Mouse (Mus musculus): ENCODE measurements around the gene Sesn1. TPM values are rescaled to one million over a fixed set of nuclear protein-coding genes. Genes with fewer than 3 reads are reported as not detected.
A peak's percentile ranks its signal among the peaks of the same experiment; 100 is the strongest.

The Sesn1 gene
- polyA plus RNA-seq, 1 experiment = 34.8 TPM

DNA sequence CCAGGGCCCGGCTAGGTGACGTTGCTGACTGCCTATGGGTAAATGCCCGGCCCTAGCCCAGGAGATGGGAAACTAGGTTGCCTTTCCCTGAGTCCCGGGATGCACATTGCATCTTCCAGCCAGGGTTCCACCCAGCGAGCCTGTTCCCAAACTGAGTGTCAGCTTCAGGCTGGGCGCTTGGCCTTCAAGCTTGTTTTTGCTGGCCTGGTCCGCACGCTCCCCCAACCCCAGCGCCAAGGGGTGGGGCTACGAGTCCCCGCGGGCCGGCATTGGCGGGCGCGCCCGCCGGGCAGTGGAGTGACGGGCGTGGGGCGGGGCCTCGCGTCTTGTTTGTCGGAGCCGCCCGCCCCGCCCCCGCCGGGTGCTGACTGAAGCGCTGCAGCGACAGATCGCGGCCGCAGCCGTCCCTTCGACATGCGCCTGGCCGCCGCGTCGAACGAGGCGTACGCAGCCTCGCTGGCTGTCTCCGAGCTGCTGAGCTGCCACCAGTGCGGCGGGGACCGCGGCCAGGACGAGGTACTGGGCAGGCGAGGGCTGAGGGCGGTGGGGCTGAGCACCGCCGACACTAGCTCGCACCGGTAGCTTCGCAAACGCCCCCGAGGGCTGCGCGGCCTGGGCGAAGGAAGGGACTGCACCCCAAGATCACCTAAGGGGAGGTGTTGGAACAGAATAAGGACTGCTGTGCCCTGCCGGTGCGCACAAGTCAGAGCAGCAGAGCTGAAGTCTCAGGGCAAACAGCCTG lies 77.5 kb downstream of the Sesn1 start:
- peak; percentile 81 to 94 for DNase-seq (ENCODE audit: low read depth in 1 of 2, low spot score in 2 of 2)
- Histone ChIP-seq H3K27ac (ENCODE audit: insufficient read depth, low read length) (peak overlapping the region; percentile 99), H3K36me3 (ENCODE audit: control insufficient read depth, insufficient read depth, low read length) (no peaks in the 10 kb centered on the region), H3K4me1 (ENCODE audit: control insufficient read depth, insufficient read depth, insufficient read length) (peaks cover 21% of the 10 kb centered on the region), H3K4me3 (ENCODE audit: extremely low read depth, insufficient read depth, insufficient read length) (peak overlapping the region; percentile 88), H3K27me3 (ENCODE audit: control insufficient read depth, insufficient read depth, low read length) (no peaks in the 10 kb centered on the region)
- TF ChIP-seq CTCF (IDR thresholded peaks at IDR 0.05; ENCODE audit: extremely low read depth, insufficient read depth, insufficient read length, insufficient replicate concordance) (peak; percentile 11; the same call in 1 of the 2 replicates), POLR2A (IDR thresholded peaks at IDR 0.05; ENCODE audit: low read depth, low read length) (peak; percentile 89)
- under 1% methylated on average over 65 of the region's 65 CpGs for WGBS

GRCm38 (mm10) chr10:41888365-41888941 lies 78.7 kb downstream of the Sesn1 start:
- Histone ChIP-seq H3K27ac (ENCODE audit: insufficient read depth, low read length) (peak overlapping the region; percentile 83; the same call in 1 of the 2 replicates), H3K36me3 (ENCODE audit: control insufficient read depth, insufficient read depth, low read length) (no peaks in the 10 kb centered on the region), H3K27me3 (ENCODE audit: control insufficient read depth, insufficient read depth, low read length) (no peaks in the 10 kb centered on the region), H3K4me3 (ENCODE audit: extremely low read depth, insufficient read depth, insufficient read length) (peak overlapping the region; percentile 88), H3K4me1 (ENCODE audit: control insufficient read depth, insufficient read depth, insufficient read length) (peaks cover 20% of the 10 kb centered on the region)
- no peak for TF ChIP-seq CTCF (IDR thresholded peaks at IDR 0.05; ENCODE audit: extremely low read depth, insufficient read depth, insufficient read length, insufficient replicate concordance)
- TF ChIP-seq POLR2A (IDR thresholded peaks at IDR 0.05; ENCODE audit: low read depth, low read length) = no peak
- no peak for DNase-seq (ENCODE audit: low read depth in 1 of 2, low spot score in 2 of 2)
- 1% methylated on average over 4 of the region's 4 CpGs for WGBS

- H3K4me3 ChIP-seq (ENCODE audit: extremely low read depth, insufficient read depth, insufficient read length) = peak overlapping the region; percentile 48; the same call in 1 of the 2 replicates
Measured at GRCm38 (mm10) chr10:41889566-41889965, 79.8 kb downstream of the Sesn1 start.

DNA sequence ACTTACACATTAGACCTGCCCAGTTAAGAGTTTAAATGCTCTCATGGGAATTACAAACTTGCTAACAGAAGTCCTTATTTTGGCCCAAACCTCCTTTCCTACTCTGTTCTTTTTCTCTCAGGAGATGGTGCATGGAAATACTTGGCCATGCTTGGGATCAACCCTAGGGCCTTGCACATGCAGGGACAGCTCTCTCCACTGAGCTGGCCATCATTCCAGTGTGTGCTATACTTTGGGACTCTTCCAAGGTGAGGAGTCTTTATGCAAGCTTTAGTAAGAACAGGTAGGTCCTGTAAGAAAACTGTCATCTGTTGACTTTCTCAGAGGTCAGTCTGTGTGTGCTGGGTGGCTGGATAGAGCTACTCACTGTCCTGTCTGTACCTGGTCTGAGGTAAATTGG lies 80.8 kb downstream of the Sesn1 start:
- H3K4me3 ChIP-seq (ENCODE audit: extremely low read depth, insufficient read depth, insufficient read length) = no peak overlapping the region
- TF ChIP-seq CTCF (IDR thresholded peaks at IDR 0.05; ENCODE audit: extremely low read depth, insufficient read depth, insufficient read length, insufficient replicate concordance) = no peak
- no peak for TF ChIP-seq POLR2A (IDR thresholded peaks at IDR 0.05; ENCODE audit: low read depth, low read length)
- peaks cover 21% of the 10 kb centered on the region for H3K4me1 ChIP-seq (ENCODE audit: control insufficient read depth, insufficient read depth, insufficient read length)
- peak overlapping the region; percentile 2; the same call in 1 of the 2 replicates for H3K27ac ChIP-seq (ENCODE audit: insufficient read depth, low read length)
- H3K27me3 ChIP-seq (ENCODE audit: control insufficient read depth, insufficient read depth, low read length) = no peaks in the 10 kb centered on the region
- no peak for DNase-seq (ENCODE audit: low read depth in 1 of 2, low spot score in 2 of 2)
- H3K36me3 ChIP-seq (ENCODE audit: control insufficient read depth, insufficient read depth, low read length) = peaks cover 2% of the 10 kb centered on the region; the same call in 1 of the 2 replicates

More at GRCm38 (mm10) chr10:41889566-41889965, 79.8 kb downstream of the Sesn1 start:
- WGBS = 23% methylated on average over 5 of the region's 5 CpGs
- H3K36me3 ChIP-seq (ENCODE audit: control insufficient read depth, insufficient read depth, low read length) = peaks cover under 1% of the 10 kb centered on the region; the same call in 1 of the 2 replicates
- TF ChIP-seq CTCF (IDR thresholded peaks at IDR 0.05; ENCODE audit: extremely low read depth, insufficient read depth, insufficient read length, insufficient replicate concordance) (no peak), POLR2A (IDR thresholded peaks at IDR 0.05; ENCODE audit: low read depth, low read length) (no peak)
- H3K27me3 ChIP-seq (ENCODE audit: control insufficient read depth, insufficient read depth, low read length) = no peaks in the 10 kb centered on the region
- H3K4me1 ChIP-seq (ENCODE audit: control insufficient read depth, insufficient read depth, insufficient read length) = peaks cover 19% of the 10 kb centered on the region
- DNase-seq (ENCODE audit: low read depth in 1 of 2, low spot score in 2 of 2) = no peak
- peak overlapping the region; percentile 80 for H3K27ac ChIP-seq (ENCODE audit: insufficient read depth, low read length)

- Histone ChIP-seq H3K36me3 (ENCODE audit: control insufficient read depth, insufficient read depth, low read length) (peaks cover 5% of the 10 kb centered on the region; the same call in 1 of the 2 replicates), H3K4me1 (ENCODE audit: control insufficient read depth, insufficient read depth, insufficient read length) (peaks cover 24% of the 10 kb centered on the region), H3K27ac (ENCODE audit: insufficient read depth, low read length) (no peak overlapping the region; the same call in 1 of the 2 replicates), H3K27me3 (ENCODE audit: control insufficient read depth, insufficient read depth, low read length) (no peaks in the 10 kb centered on the region), H3K4me3 (ENCODE audit: extremely low read depth, insufficient read depth, insufficient read length) (no peak overlapping the region)
- TF ChIP-seq POLR2A (IDR thresholded peaks at IDR 0.05; ENCODE audit: low read depth, low read length) (no peak), CTCF (IDR thresholded peaks at IDR 0.05; ENCODE audit: extremely low read depth, insufficient read depth, insufficient read length, insufficient replicate concordance) (no peak)
- 28% methylated on average over 4 of the region's 4 CpGs for WGBS
- DNase-seq (ENCODE audit: low read depth in 1 of 2, low spot score in 2 of 2) = no peak
Measured at GRCm38 (mm10) chr10:41891312-41891711, 81.6 kb downstream of the Sesn1 start.

DNA sequence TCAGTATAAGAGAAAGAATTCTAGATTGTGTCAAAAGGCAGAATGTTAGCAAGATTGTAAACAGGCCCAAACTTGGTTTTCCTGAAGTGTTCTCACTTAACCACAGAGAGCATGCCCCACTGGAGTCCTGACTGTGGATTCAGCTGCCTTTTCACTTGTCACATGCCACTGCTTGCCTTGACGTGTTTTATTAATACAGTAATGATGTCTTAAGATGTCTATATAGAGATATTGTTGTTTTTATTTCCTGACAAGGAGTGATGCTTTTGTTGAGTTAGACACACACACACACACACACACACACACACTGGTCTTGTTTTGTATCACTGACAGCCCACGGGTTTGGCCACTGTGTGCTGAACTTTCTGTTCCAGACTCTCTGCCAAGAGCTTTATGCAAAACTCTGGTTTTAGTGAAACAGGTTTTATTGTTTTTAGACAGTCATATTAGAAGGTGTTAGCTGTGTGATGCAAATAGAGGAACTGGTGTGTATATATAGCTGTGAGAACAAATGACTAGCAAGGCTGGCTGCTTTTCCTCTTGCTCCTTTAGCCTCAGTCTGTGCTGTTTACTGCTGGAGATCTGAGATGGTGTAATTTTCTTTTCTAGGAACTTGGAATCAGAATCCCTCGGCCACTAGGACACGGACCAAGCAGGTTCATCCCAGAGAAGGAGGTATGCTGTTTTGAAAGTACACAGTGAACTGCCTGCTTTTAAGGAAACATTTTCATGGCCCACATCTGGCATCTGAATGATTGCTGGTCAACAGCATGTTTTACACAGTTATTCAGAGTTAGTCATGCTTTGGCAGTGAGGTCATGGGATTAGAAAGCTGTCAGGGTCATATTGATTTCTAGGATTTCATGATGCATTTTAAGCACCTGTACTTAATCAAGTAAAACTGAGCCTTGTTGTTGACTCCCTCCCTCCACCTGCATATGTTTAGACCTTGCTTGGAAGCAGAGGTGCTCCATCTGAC lies 84.0 kb downstream of the Sesn1 start:
- TF ChIP-seq POLR2A (IDR thresholded peaks at IDR 0.05; ENCODE audit: low read depth, low read length) (no peak), CTCF (IDR thresholded peaks at IDR 0.05; ENCODE audit: extremely low read depth, insufficient read depth, insufficient read length, insufficient replicate concordance) (no peak)
- peaks cover 14% of the 10 kb centered on the region for H3K36me3 ChIP-seq (ENCODE audit: control insufficient read depth, insufficient read depth, low read length)
- peak overlapping the region; percentile 86 for H3K27ac ChIP-seq (ENCODE audit: insufficient read depth, low read length)
- peaks cover 21% of the 10 kb centered on the region for H3K4me1 ChIP-seq (ENCODE audit: control insufficient read depth, insufficient read depth, insufficient read length)
- 24% methylated on average over 4 of the region's 4 CpGs for WGBS
- no peaks in the 10 kb centered on the region for H3K27me3 ChIP-seq (ENCODE audit: control insufficient read depth, insufficient read depth, low read length)
- peak overlapping the region; percentile 33 for H3K4me3 ChIP-seq (ENCODE audit: extremely low read depth, insufficient read depth, insufficient read length)
- peak; percentile 45 to 63 for DNase-seq (ENCODE audit: low read depth in 1 of 2, low spot score in 2 of 2)

All from spleen, adult 2 months (tissue).